In the genomic region with DNA sequence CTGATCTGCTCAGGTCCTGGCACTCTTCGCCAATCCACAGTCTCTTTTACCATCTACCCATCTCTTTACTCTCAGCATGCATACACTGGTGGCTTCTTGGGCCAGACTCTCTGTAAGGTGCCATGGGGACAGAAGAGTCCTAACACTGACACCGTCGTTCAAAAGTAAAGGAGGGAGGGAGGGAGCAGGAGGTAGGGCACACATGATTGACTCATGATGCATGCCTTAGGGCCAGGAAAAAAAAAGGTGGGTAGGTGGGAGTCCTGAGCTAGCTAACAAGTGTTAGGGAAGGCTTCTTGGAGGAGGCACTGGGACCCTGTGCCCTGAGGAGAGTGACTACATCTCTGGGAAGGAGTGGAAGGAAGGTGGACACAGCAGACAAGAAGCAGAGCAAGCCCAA, we compare ENCODE assay signal across 14 mouse cellular contexts. TPM values are rescaled to one million over a fixed set of nuclear protein-coding genes. Genes with fewer than 3 reads are reported as not detected.
DNase-seq lines count a peak whose midpoint lies in the region; ATAC-seq and TF ChIP-seq lines count a peak whose summit lies in the region.
"Had no signal": no experiment of that assay in that cellular context is flagged by ENCODE, and none has a peak within 500 bp of the region (broad histone marks: within the 10 kb centered on the region; RNA-seq: fewer than 3 reads in every experiment).

No protein-coding gene starts in this region.

- 71% methylated on average over 3 of the region's 3 CpGs for WGBS in heart, embryonic 10.5 days
- 76% methylated on average over 3 of the region's 3 CpGs for WGBS in forebrain, embryonic 11.5 days
- WGBS in hindbrain, embryonic 14.5 days = 65% methylated on average over 3 of the region's 3 CpGs
- WGBS in midbrain, postnatal 0 days = 65% methylated on average over 3 of the region's 3 CpGs

- H3K9ac ChIP-seq in forebrain, embryonic 11.5 days (ENCODE audit: low read length) = no peak overlapping the region
- H3K9ac ChIP-seq in hindbrain, embryonic 14.5 days = peak overlapping the region; percentile 78; the same call in 1 of the 2 replicates
- H3K9ac ChIP-seq in midbrain, postnatal 0 days (replicated peaks; ENCODE audit: low read length, poor library complexity, severe bottlenecking) = no peak overlapping the region
- H3K9ac ChIP-seq: limb, embryonic 13.5 days had no signal

- H3K4me2 ChIP-seq in forebrain, embryonic 11.5 days (ENCODE audit: low read depth, low read length, severe bottlenecking) = peak overlapping the region; percentile 100; the same call in 1 of the 2 replicates
- H3K4me2 ChIP-seq in hindbrain, embryonic 14.5 days (replicated peaks) = peak overlapping the region; percentile 95
- peak overlapping the region; percentile 98 for H3K4me2 ChIP-seq in midbrain, postnatal 0 days (ENCODE audit: low read depth, low read length, poor library complexity, severe bottlenecking)
- H3K4me2 ChIP-seq: limb, embryonic 13.5 days had no signal

- H3K27me3 ChIP-seq in heart, embryonic 10.5 days (ENCODE audit: insufficient read depth, poor library complexity, severe bottlenecking) = peaks cover 92% of the 10 kb centered on the region
- H3K27me3 ChIP-seq in forebrain, embryonic 11.5 days (ENCODE audit: control insufficient read depth, insufficient read depth, low read length) = peaks cover 48% of the 10 kb centered on the region
- H3K27me3 ChIP-seq in hindbrain, embryonic 14.5 days (ENCODE audit: control insufficient read depth, insufficient read depth, low read length) = peaks cover 18% of the 10 kb centered on the region; the same call in 1 of the 2 replicates
- no peaks in the 10 kb centered on the region for H3K27me3 ChIP-seq in midbrain, postnatal 0 days (ENCODE audit: insufficient read depth, low read length)

- H3K4me3 ChIP-seq in heart, embryonic 10.5 days = no peak overlapping the region
- no peak overlapping the region for H3K4me3 ChIP-seq in forebrain, embryonic 11.5 days (ENCODE audit: low read depth, low read length)
- H3K4me3 ChIP-seq in hindbrain, embryonic 14.5 days (replicated peaks; ENCODE audit: low read length) = peak overlapping the region; percentile 76
- peak overlapping the region; percentile 84 for H3K4me3 ChIP-seq in midbrain, postnatal 0 days (ENCODE audit: low read depth, low read length)

- H3K9me3 ChIP-seq in heart, embryonic 10.5 days = no peaks in the 10 kb centered on the region
- no peaks in the 10 kb centered on the region for H3K9me3 ChIP-seq in forebrain, embryonic 11.5 days (ENCODE audit: control insufficient read depth, low read length)
- no peaks in the 10 kb centered on the region for H3K9me3 ChIP-seq in hindbrain, embryonic 14.5 days (ENCODE audit: control insufficient read depth, low read length)
- no peaks in the 10 kb centered on the region for H3K9me3 ChIP-seq in midbrain, postnatal 0 days (ENCODE audit: low read length)
- H3K9me3 ChIP-seq: limb, embryonic 13.5 days had no signal

- H3K4me1 ChIP-seq in heart, embryonic 10.5 days = peaks cover 54% of the 10 kb centered on the region
- peaks cover 16% of the 10 kb centered on the region for H3K4me1 ChIP-seq in forebrain, embryonic 11.5 days (replicated peaks; ENCODE audit: control insufficient read depth, insufficient read depth, low read length)
- peaks cover 61% of the 10 kb centered on the region for H3K4me1 ChIP-seq in hindbrain, embryonic 14.5 days (replicated peaks; ENCODE audit: control insufficient read depth, insufficient read depth, low read length)
- peaks cover 34% of the 10 kb centered on the region for H3K4me1 ChIP-seq in midbrain, postnatal 0 days (ENCODE audit: insufficient read depth, low read length)

- TF ChIP-seq CTCF in midbrain, postnatal 0 days (IDR thresholded peaks at IDR 0.05) = no peak

- H3K36me3 ChIP-seq in heart, embryonic 10.5 days = no peaks in the 10 kb centered on the region
- no peaks in the 10 kb centered on the region for H3K36me3 ChIP-seq in forebrain, embryonic 11.5 days (ENCODE audit: control insufficient read depth, insufficient read depth, low read length)
- H3K36me3 ChIP-seq in hindbrain, embryonic 14.5 days (replicated peaks; ENCODE audit: control insufficient read depth, insufficient read depth) = no peaks in the 10 kb centered on the region
- no peaks in the 10 kb centered on the region for H3K36me3 ChIP-seq in midbrain, postnatal 0 days (ENCODE audit: insufficient read depth, low read length)
- H3K36me3 ChIP-seq: limb, embryonic 13.5 days had no signal

- peak; percentile 88 for DNase-seq in heart, adult 11 months
- no peak for DNase-seq in heart, embryonic 10.5 days (ENCODE audit: low spot score)
- no peak for DNase-seq in forebrain, embryonic 11.5 days (ENCODE audit: low spot score)
- no peak for DNase-seq in hindbrain, embryonic 14.5 days (ENCODE audit: low spot score)
- DNase-seq in midbrain, postnatal 0 days (ENCODE audit: low spot score) = no peak
- DNase-seq in cerebellum, adult 11 months = no peak
- DNase-seq in retina, embryonic 14.5 days (ENCODE audit: low spot score) = no peak
- no peak for DNase-seq in ovary, adult 18-20 months (ENCODE audit: low spot score)
- DNase-seq: adrenal gland, postnatal 10 days; heart, postnatal 14 days; lung, adult 18-20 months; thymus, adult 2 months had no signal

- H3K27ac ChIP-seq in heart, embryonic 10.5 days = no peak overlapping the region
- H3K27ac ChIP-seq in forebrain, embryonic 11.5 days (ENCODE audit: low read depth, low read length) = no peak overlapping the region
- H3K27ac ChIP-seq in hindbrain, embryonic 14.5 days = no peak overlapping the region
- no peak overlapping the region for H3K27ac ChIP-seq in midbrain, postnatal 0 days (ENCODE audit: low read depth, low read length)
- H3K27ac ChIP-seq: limb, embryonic 13.5 days had no signal

- no peak for ATAC-seq in forebrain, embryonic 11.5 days (replicated peaks; ENCODE audit: low FRiP score)
- ATAC-seq in hindbrain, embryonic 14.5 days (ENCODE audit: low FRiP score) = no peak
- no peak for ATAC-seq in midbrain, postnatal 0 days (ENCODE audit: low FRiP score)

RNA-seq across cellular contexts. Expression of gene Foxo6, which starts 1.9 kb away (rescaled TPM):
- polyA plus RNA-seq in heart, embryonic 10.5 days (2016; fragmentation: Nextera tagmentation; extraction: Ambion mirVana) = 0.07 and 0.20 TPM in 2 replicates
- polyA plus RNA-seq in forebrain, embryonic 11.5 days (2014; fragmentation: Nextera tagmentation; extraction: Ambion mirVana) = 0.39 and 1.1 TPM in 2 replicates
- polyA plus RNA-seq in hindbrain, embryonic 14.5 days (2014; fragmentation: Nextera tagmentation; extraction: Ambion mirVana) = 1.0 and 1.4 TPM in 2 replicates
- 29.0 and 34.2 TPM in 2 replicates for total RNA-seq in midbrain, postnatal 0 days (2014; rRNA removed)
- polyA plus RNA-seq in midbrain, postnatal 0 days (2015; fragmentation: Nextera tagmentation; extraction: Ambion mirVana) = 1.7 TPM in 2 replicates
- total RNA-seq: megakaryocyte progenitor cell, adult 5-6 weeks had no signal

Comparison
In these comparisons a context has a peak if more than half of its experiments do, and no peak if none do; other contexts are left out.
1. H3K4me3 ChIP-seq: peak in hindbrain, embryonic 14.5 days (single experiment) and midbrain, postnatal 0 days (single experiment); none in heart, embryonic 10.5 days (single experiment) and forebrain, embryonic 11.5 days (single experiment).
2. Peak in every context shown above with its lines, with median percentiles within 50 percentile points of each other: H3K4me2 ChIP-seq.